Mouse (Mus musculus) brown adipose tissue, adult 24 weeks (tissue): ENCODE results near the gene Hcn1. TPM values are rescaled to one million over a fixed set of nuclear protein-coding genes. Genes with fewer than 3 reads are reported as not detected.

Experiments
- H3K27ac ChIP-seq: fragments of 200-500 bp; replicated peaks from 2 replicates; pipeline ENCODE4 v1.5.1; 2012; ENCODE audit warnings: low read depth, mild to moderate bottlenecking, low read length
- H3K4me1 ChIP-seq: fragments of 200-500 bp; 2 replicates; pipeline ENCODE4 v1.6.1; 2012; ENCODE audit warnings: low read length, mixed read lengths; ENCODE audit not compliant: control insufficient read depth, insufficient read depth, insufficient read length
- H3K4me3 ChIP-seq: fragments of 200-500 bp; 2 replicates; pipeline ENCODE4 v1.5.1; 2012; ENCODE audit warnings: low read depth, mild to moderate bottlenecking, low read length, moderate library complexity; ENCODE audit not compliant: insufficient read depth
- polyA plus RNA-seq: library from polyadenylated mRNA; stranded (reverse); fragments of >200 nt; gene quantifications from 2 replicates; pipeline ENCODE4 v1.2.4, GENCODE M21; 2012; ENCODE audit not compliant: missing spikeins, insufficient read depth, insufficient read length

The Hcn1 gene
- polyA plus RNA-seq, 1 experiment = not detected

GRCm38 (mm10) chr13:117744451-117744850 lies 142.3 kb downstream of the Hcn1 start:
- H3K27ac ChIP-seq = no peak overlapping the region
- H3K4me1 ChIP-seq = no peaks in the 10 kb centered on the region
- no peak overlapping the region for H3K4me3 ChIP-seq

GRCm38 (mm10) chr13:117745173-117745572 lies 143.1 kb downstream of the Hcn1 start:
- H3K4me3 ChIP-seq = no peak overlapping the region
- H3K4me1 ChIP-seq = no peaks in the 10 kb centered on the region
- no peak overlapping the region for H3K27ac ChIP-seq

GRCm38 (mm10) chr13:117765487-117765886 lies 163.4 kb downstream of the Hcn1 start:
- H3K27ac ChIP-seq = no peak overlapping the region
- H3K4me3 ChIP-seq = no peak overlapping the region
- no peaks in the 10 kb centered on the region for H3K4me1 ChIP-seq

- Histone ChIP-seq H3K4me3 (no peak overlapping the region), H3K4me1 (no peaks in the 10 kb centered on the region), H3K27ac (no peak overlapping the region)
Observed at GRCm38 (mm10) chr13:117785376-117785775, 183.3 kb downstream of the Hcn1 start.

GRCm38 (mm10) chr13:117792861-117793260 lies 190.7 kb downstream of the Hcn1 start:
- Histone ChIP-seq H3K27ac (no peak overlapping the region), H3K4me1 (no peaks in the 10 kb centered on the region), H3K4me3 (no peak overlapping the region)

GRCm38 (mm10) chr13:117801061-117801460 lies 198.9 kb downstream of the Hcn1 start:
- Histone ChIP-seq H3K4me1 (no peaks in the 10 kb centered on the region), H3K27ac (no peak overlapping the region), H3K4me3 (no peak overlapping the region)

- Histone ChIP-seq H3K4me1 (no peaks in the 10 kb centered on the region), H3K4me3 (no peak overlapping the region), H3K27ac (no peak overlapping the region)
Observed at GRCm38 (mm10) chr13:117827628-117828027, 225.5 kb downstream of the Hcn1 start.

GRCm38 (mm10) chr13:117836658-117837057 lies 234.5 kb downstream of the Hcn1 start:
- Histone ChIP-seq H3K4me3 (no peak overlapping the region), H3K4me1 (no peaks in the 10 kb centered on the region), H3K27ac (no peak overlapping the region)

- H3K4me1 ChIP-seq = no peaks in the 10 kb centered on the region
- H3K27ac ChIP-seq = no peak overlapping the region
- no peak overlapping the region for H3K4me3 ChIP-seq
Observed at GRCm38 (mm10) chr13:117838264-117838663, 236.1 kb downstream of the Hcn1 start.

GRCm38 (mm10) chr13:117842366-117842765 lies 240.2 kb downstream of the Hcn1 start:
- H3K27ac ChIP-seq = no peak overlapping the region

GRCm38 (mm10) chr13:117847290-117847689 lies 245.2 kb downstream of the Hcn1 start:
- Histone ChIP-seq H3K27ac (no peak overlapping the region), H3K4me3 (no peak overlapping the region), H3K4me1 (no peaks in the 10 kb centered on the region)

More at GRCm38 (mm10) chr13:117842366-117842765, 240.2 kb downstream of the Hcn1 start:
- Histone ChIP-seq H3K4me3 (no peak overlapping the region), H3K4me1 (no peaks in the 10 kb centered on the region)

- H3K4me3 ChIP-seq = no peak overlapping the region
- H3K27ac ChIP-seq = no peak overlapping the region
- no peaks in the 10 kb centered on the region for H3K4me1 ChIP-seq
Observed at GRCm38 (mm10) chr13:117848757-117849156, 246.6 kb downstream of the Hcn1 start.

GRCm38 (mm10) chr13:117851954-117852710 lies 250.0 kb downstream of the Hcn1 start:
- no peaks in the 10 kb centered on the region for H3K4me1 ChIP-seq

GRCm38 (mm10) chr13:117852711-117853051 lies 250.6 kb downstream of the Hcn1 start:
- no peak overlapping the region for H3K27ac ChIP-seq
- no peaks in the 10 kb centered on the region for H3K4me1 ChIP-seq
- H3K4me3 ChIP-seq = no peak overlapping the region

More at GRCm38 (mm10) chr13:117851954-117852710, 250.0 kb downstream of the Hcn1 start:
- H3K27ac ChIP-seq = no peak overlapping the region
- no peak overlapping the region for H3K4me3 ChIP-seq

- Histone ChIP-seq H3K27ac (no peak overlapping the region), H3K4me1 (no peaks in the 10 kb centered on the region), H3K4me3 (no peak overlapping the region)
Observed at GRCm38 (mm10) chr13:117858416-117858815, 256.3 kb downstream of the Hcn1 start.

GRCm38 (mm10) chr13:117877787-117878186 lies 275.7 kb downstream of the Hcn1 start:
- no peak overlapping the region for H3K4me3 ChIP-seq
- H3K27ac ChIP-seq = no peak overlapping the region

More at GRCm38 (mm10) chr13:117877787-117878186, 275.7 kb downstream of the Hcn1 start:
- no peaks in the 10 kb centered on the region for H3K4me1 ChIP-seq
